Mouse (Mus musculus) cerebellum, adult 11-12 months (tissue): Measurements from ENCODE around the gene Dclk1.

Experiments used
- DNase-seq: peaks from one replicate; pipeline ENCODE4 v3.0.0; 2022

Dclk1 gene

GRCm38 (mm10) chr3:55266091-55266490 is 23.9 kb downstream of the Dclk1 start:
- no peak for DNase-seq

- DNase-seq = no peak
Observed at GRCm38 (mm10) chr3:55269802-55270201, 27.6 kb downstream of the Dclk1 start.

GRCm38 (mm10) chr3:55270345-55270744 is 28.2 kb downstream of the Dclk1 start:
- DNase-seq = no peak

DNA sequence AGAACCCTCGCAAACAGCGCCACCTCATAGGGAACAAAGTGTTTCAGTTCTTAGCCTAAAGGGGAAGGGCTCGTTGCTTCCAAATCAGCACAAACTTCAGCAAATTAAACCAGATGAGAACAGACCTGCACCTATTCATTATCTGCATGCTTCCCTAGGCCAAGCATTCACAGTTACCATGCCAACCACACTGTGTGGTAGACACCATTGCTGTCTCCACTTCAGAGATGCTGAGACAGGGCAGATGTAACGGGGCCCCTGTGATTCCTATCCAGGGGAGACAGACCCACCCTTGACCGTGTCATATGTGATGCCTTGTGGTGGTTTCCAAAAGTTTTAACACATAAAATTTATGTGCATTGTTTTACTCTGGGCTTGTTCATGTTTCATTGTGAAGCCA is 28.8 kb downstream of the Dclk1 start:
- no peak for DNase-seq

DNA sequence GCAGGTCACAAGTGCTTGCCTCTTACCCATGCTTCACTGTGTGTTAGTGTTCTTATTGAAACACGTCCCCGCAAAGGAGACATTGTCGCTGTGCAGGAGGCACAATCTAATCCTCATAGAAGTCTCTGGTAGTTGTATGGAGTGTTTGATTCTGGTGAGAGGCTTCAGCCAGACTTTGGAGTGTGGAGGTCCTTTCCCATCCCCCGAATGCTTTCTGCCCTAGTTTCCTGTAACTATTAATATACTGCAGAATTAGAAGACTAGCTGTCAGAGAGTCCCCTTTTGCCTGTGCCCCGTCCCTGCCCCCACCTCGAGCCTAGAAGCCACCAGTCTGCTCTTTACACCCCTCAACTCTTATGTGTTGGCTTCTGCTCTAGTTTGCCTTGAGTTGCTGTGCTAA is 30.4 kb downstream of the Dclk1 start:
- no peak for DNase-seq

GRCm38 (mm10) chr3:55276446-55276845 is 34.3 kb downstream of the Dclk1 start:
- no peak for DNase-seq

GRCm38 (mm10) chr3:55276851-55277250 is 34.7 kb downstream of the Dclk1 start:
- DNase-seq = no peak

DNA sequence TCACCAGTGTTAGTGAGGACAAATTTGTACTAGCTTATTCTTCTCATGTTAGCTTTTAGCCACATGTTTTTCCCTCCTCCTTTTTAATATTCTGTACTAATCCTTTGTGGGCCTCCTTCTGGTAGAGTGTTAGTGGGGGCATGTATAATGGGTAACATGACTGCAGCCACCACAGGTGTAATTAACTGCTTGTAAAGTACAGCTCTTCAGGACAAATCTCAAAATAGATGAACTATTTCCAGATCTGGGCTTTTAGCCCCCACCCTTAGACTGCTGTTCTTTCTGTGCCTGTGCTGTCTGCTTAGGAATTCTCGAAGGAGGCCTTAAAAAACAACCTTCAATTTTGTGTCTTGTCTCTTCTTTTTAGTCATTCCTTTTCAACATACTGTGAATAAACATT is 35.7 kb downstream of the Dclk1 start:
- DNase-seq = no peak

- DNase-seq = no peak
Observed at GRCm38 (mm10) chr3:55279923-55280322, 37.8 kb downstream of the Dclk1 start.

- DNase-seq = no peak
Observed at GRCm38 (mm10) chr3:55280471-55280870, 38.3 kb downstream of the Dclk1 start.

DNA sequence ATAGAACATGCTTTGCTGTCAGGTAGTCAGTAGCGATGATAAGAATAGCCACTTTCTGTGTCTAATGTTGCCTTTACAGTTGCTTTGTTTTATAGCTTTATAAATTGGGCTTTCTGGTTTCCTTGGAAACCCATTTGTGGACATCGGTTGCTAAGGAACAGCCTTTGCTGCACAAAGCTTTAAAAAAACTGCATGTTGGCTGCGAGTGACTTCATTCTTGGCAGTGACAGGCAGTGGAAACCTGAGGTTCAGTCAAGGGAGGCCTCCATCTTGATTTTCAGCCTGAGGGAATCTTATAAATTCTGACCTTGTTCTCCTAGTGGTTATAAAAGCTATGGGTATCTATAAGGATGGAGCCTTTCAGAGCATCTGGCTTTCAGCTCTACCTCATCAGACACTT is 42.1 kb downstream of the Dclk1 start:
- no peak for DNase-seq

GRCm38 (mm10) chr3:55288726-55289125 is 46.6 kb downstream of the Dclk1 start:
- no peak for DNase-seq

DNA sequence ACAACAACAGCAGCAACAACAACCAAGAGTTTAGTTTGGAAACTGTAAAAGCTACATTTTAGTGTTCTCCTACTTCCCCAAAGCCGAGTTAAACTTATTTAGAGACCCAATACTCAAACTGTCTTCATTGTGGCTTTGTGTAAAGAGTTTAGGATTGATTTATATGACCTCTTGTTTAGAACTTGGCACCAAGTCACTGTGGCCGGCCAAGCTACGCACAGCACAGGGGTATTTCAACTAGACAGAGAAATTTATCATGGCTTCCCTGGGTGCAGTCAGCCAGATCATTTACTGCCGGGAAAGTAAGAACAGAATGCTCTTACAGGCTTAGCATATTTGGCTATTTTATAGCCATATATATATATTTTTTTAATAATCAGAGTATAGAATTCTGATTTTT is 49.8 kb downstream of the Dclk1 start:
- DNase-seq = no peak

- no peak for DNase-seq
Observed at GRCm38 (mm10) chr3:55292783-55293430, 50.7 kb downstream of the Dclk1 start.

DNA sequence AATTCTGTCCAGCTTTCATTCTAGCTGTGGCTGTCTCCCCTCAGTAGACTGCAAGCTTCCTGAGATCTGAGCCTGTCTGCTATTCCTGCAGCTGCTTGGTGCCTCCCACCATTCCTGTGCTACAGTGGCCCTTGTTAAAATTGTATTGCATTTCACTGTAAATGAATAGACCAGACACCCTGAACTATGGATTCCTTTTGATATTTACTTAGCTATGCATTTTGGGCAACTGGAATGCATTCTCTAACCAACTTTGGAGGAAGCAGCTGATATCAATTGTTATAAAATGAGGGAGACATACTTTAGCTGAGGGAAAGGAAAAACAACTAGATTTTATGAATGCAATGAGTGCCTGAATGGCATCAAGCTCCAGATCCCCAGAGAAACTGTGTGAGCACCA is 63.5 kb downstream of the Dclk1 start:
- no peak for DNase-seq

GRCm38 (mm10) chr3:55307553-55308177 is 65.5 kb downstream of the Dclk1 start:
- no peak for DNase-seq

DNA sequence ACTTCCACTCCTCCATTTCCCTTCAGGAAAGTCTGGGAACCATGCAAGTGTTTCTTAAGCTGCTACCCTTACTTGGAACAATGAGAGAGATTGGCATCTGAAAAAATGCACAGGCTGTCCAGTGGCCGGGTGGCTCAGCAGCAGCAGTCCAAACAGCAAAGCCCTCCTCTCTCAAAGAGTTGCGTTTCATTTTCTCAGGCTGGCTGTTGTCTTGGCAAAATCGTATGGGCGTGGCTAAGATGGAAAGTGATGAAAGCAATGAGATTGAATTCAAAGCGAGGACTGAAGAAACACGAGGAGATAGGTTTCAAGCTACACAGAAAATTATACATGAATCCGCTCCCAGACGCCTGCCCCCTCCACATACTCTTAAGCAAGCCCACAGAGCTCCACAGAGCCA is 67.8 kb downstream of the Dclk1 start:
- no peak for DNase-seq

GRCm38 (mm10) chr3:55315827-55316226 is 73.7 kb downstream of the Dclk1 start:
- no peak for DNase-seq

DNA sequence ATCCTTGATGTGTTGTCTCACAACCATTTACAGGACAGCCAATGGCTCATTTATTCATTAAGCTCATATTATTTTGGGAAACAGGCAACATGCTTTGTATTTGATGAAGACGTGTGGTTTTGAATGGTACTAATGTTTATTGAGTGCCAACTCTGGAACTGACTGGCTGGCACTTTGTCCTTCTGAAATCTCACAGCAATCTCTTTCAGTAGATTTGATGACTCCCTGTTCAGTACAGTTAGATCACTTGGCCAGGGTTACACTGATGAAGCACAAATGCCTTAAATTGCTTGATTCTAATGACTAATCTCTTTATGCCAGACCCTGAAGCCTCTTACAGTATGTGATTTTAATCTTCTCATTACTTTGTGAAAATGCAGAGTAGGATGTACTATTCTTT is 75.9 kb downstream of the Dclk1 start:
- DNase-seq = no peak

DNA sequence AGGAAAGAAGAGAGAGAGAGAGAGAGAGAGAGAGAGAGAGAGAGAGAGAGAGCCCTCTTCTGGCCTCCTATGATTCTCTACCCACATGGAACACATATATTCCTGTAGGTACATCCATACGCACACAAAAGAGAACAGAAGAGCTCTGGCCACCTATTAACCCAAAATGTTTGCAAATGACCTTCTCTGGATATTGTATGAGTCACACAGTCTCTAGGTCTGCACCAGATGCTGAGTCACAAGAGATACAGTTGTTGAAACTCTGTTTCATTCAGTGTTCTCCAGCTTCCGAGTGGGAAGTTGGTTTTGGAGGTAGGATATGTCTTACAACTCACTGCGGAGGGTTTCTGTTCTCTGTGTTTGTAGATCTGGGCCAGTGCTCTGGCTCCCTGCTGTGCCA is 78.4 kb downstream of the Dclk1 start:
- DNase-seq = no peak

GRCm38 (mm10) chr3:55324029-55324428 is 81.9 kb downstream of the Dclk1 start:
- no peak for DNase-seq

DNA sequence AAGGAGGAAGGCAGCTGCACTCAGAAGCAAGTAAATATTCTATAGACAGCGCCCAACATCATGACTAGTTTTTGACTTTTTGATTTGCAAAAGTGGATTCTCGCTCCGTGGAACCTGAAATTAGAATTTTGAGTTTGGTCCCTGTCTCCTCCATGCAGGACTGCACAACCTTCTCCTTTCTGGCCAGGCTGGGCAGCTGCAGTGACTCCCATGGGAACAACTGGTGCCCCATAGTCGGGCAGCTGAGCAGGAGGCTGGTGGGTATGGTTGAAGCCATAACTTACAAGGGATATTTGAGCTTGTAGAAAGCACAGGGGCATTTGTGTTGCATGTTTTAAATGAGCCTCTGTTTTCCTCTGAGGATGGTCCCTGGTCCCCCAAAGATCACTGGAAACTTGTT is 88.3 kb downstream of the Dclk1 start:
- DNase-seq = no peak

GRCm38 (mm10) chr3:55331694-55332093 is 89.5 kb downstream of the Dclk1 start:
- no peak for DNase-seq

DNA sequence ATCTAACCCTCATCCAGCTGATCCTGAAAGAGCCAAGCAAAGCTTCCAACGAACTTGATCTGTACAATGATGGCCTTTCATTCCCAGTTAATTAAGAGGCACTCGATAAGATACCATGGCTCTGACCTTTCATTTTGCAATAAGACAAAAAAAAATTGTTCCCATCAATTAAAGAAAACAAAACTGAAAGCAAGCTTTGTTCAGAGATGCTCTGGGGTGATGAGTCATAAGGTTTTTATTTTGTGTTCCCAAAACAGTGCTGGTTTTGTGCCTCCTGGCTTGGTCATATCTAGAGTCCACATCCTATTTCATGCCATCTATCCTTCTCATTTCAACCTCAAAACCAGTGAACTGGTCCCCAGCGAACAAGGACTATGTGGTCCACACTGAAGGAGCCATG is 91.3 kb downstream of the Dclk1 start:
- DNase-seq = no peak

DNA sequence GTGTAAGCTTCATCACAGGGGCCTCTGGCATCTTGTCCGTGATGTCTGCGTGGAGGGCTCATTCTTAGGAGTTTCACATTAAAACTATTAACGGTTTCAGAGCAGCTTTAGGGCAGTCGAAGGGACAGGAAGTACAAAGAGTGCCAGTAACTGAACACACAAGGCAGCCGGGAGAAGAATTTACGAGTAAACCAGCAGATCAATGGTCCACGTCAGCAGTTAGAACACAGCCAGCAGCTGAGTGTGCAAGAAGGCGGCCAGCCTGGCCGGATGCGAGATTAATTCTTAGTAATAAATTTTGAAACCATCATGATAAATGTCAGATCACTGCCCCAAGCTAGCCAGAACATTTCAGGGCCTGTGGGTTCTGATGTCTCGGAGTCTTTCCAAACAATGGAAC is 94.7 kb downstream of the Dclk1 start:
- DNase-seq = no peak
